Mouse (Mus musculus): ENCODE measurements at regions not wholly inside any gene's neighbourhood (a gene's known extent, or its start where the extent isn't known, plus 50 kb on each side); places are given as distances from the start of the nearest gene placed in this dataset.

DNA sequence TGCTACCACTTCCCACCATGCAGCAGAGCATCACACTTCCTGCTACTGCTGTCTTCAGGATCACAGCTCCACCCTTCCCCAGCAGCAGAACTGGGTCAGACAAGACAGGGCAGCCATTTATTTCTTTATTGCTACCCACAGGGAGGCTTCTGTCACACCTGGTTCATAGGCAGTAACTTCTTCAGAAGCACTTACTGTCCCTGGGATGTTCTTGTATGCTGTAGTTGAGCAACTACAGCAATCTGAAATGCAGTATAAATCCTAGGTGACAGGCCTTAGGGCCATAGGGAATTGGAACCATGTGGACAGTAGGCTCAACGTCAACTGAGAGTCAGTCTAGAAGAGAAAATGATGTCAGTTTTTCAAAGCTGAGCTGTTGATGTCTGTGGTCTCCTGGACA, 179.5 kb upstream of the Mast4 start:
- TF ChIP-seq CTCF (IDR thresholded peaks at IDR 0.05; ENCODE audit: low read depth), result no peak
- TF ChIP-seq EP300 (optimal IDR thresholded peaks at IDR 0.05), result no peak
